Mouse (Mus musculus) midbrain, embryonic 12.5 days (tissue): ENCODE results near the gene Wipi2. TPM values are rescaled to one million over a fixed set of nuclear protein-coding genes. Genes with fewer than 3 reads are reported as not detected.

Source experiments
- ATAC-seq: fragments of 200-750 bp; cut with Nextera tagmentation; 2 replicates; pipeline ENCODE4 v1.8.0; 2017; ENCODE audit warnings: low read depth, moderate TSS enrichment, moderate library complexity; ENCODE audit not compliant: low FRiP score
- H3K27ac ChIP-seq: fragments of 300-500 bp; sonication (generic); replicated peaks from 2 replicates; pipeline ENCODE4 v1.5.1; 2016; ENCODE audit warnings: mild to moderate bottlenecking
- H3K27me3 ChIP-seq: fragments of 300-500 bp; sonication (generic); 2 replicates; pipeline ENCODE4 v1.6.1; 2016; ENCODE audit warnings: mild to moderate bottlenecking
- H3K36me3 ChIP-seq: fragments of 300-500 bp; sonication (generic); 2 replicates; pipeline ENCODE4 v1.6.1; 2016
- H3K4me1 ChIP-seq: fragments of 300-500 bp; sonication (generic); 2 replicates; pipeline ENCODE4 v1.6.1; 2016
- H3K4me2 ChIP-seq: fragments of 300-500 bp; sonication (generic); replicated peaks from 2 replicates; pipeline ENCODE4 v1.6.1; 2016; ENCODE audit warnings: mild to moderate bottlenecking, moderate library complexity
- H3K4me3 ChIP-seq: fragments of 300-500 bp; sonication (generic); 2 replicates; pipeline ENCODE4 v1.5.1; 2016; ENCODE audit warnings: mild to moderate bottlenecking
- H3K9ac ChIP-seq: fragments of 300-500 bp; sonication (generic); replicated peaks from 2 replicates; pipeline ENCODE4 v1.6.1; 2016; ENCODE audit warnings: mild to moderate bottlenecking, moderate library complexity
- H3K9me3 ChIP-seq: fragments of 300-500 bp; sonication (generic); 2 replicates; pipeline ENCODE4 v1.6.1; 2016; ENCODE audit warnings: mild to moderate bottlenecking
- WGBS: fragments of 180-500 bp; shearing (Covaris S2); methylation state at CpG from one replicate; pipeline ENCODE4 v1.1.7; 2016; 5-methylcytosine and 5-hydroxymethylcytosine counted together
- polyA plus RNA-seq: library from polyadenylated mRNA; unstranded; fragments of >200 nt; fragmentation: Nextera tagmentation; extraction: Ambion mirVana; gene quantifications from 2 replicates; pipeline ENCODE4 v1.2.1, GENCODE M21; 2016

The Wipi2 gene
- polyA plus RNA-seq, 1 experiment from 2014 or later = 67.6 TPM

- WGBS = 88% methylated on average over 9 of the region's 9 CpGs
- H3K4me3 ChIP-seq = no peak overlapping the region
- H3K36me3 ChIP-seq = peaks cover 61% of the 10 kb centered on the region
- peaks cover 5% of the 10 kb centered on the region; the same call in 1 of the 2 replicates for H3K9me3 ChIP-seq
- no peaks in the 10 kb centered on the region for H3K27me3 ChIP-seq
- H3K27ac ChIP-seq = no peak overlapping the region
- H3K4me2 ChIP-seq = no peak overlapping the region
- H3K9ac ChIP-seq = no peak overlapping the region
- no peaks in the 10 kb centered on the region for H3K4me1 ChIP-seq
- no peak for ATAC-seq
These were observed 87.6 kb downstream of the Wipi2 start for GRCm38 (mm10) chr5:142715059-142715458.

- Histone ChIP-seq H3K4me3 (no peak overlapping the region), H3K9ac (no peak overlapping the region), H3K4me2 (no peak overlapping the region), H3K27me3 (no peaks in the 10 kb centered on the region), H3K27ac (no peak overlapping the region), H3K4me1 (no peaks in the 10 kb centered on the region), H3K9me3 (peaks cover 5% of the 10 kb centered on the region; the same call in 1 of the 2 replicates), H3K36me3 (peaks cover 57% of the 10 kb centered on the region)
- no peak for ATAC-seq
- 84% methylated on average over 6 of the region's 6 CpGs for WGBS
These were observed 88.6 kb downstream of the Wipi2 start for GRCm38 (mm10) chr5:142716056-142716455.

GRCm38 (mm10) chr5:142718037-142718436 is 90.5 kb downstream of the Wipi2 start:
- Histone ChIP-seq H3K27me3 (no peaks in the 10 kb centered on the region), H3K36me3 (peaks cover 49% of the 10 kb centered on the region), H3K4me1 (no peaks in the 10 kb centered on the region), H3K4me3 (no peak overlapping the region), H3K27ac (no peak overlapping the region), H3K9ac (no peak overlapping the region), H3K4me2 (no peak overlapping the region), H3K9me3 (no peaks in the 10 kb centered on the region)
- 26% methylated on average over 4 of the region's 4 CpGs for WGBS
- ATAC-seq = 0 out of 2 replicates have a peak, but pooled peaks have one; percentile 27

- peaks cover 49% of the 10 kb centered on the region for H3K36me3 ChIP-seq
- ATAC-seq = no peak
These were observed 91.0 kb downstream of the Wipi2 start for GRCm38 (mm10) chr5:142718486-142718885.

GRCm38 (mm10) chr5:142719897-142720296 is 92.4 kb downstream of the Wipi2 start:
- Histone ChIP-seq H3K9ac (no peak overlapping the region), H3K36me3 (peaks cover 35% of the 10 kb centered on the region), H3K9me3 (no peaks in the 10 kb centered on the region), H3K4me3 (no peak overlapping the region), H3K27me3 (no peaks in the 10 kb centered on the region), H3K27ac (no peak overlapping the region), H3K4me2 (no peak overlapping the region), H3K4me1 (no peaks in the 10 kb centered on the region)
- ATAC-seq = no peak
- WGBS = 87% methylated on average over 13 of the region's 13 CpGs

More at GRCm38 (mm10) chr5:142718486-142718885, 91.0 kb downstream of the Wipi2 start:
- Histone ChIP-seq H3K9ac (no peak overlapping the region), H3K27ac (no peak overlapping the region), H3K9me3 (no peaks in the 10 kb centered on the region), H3K4me3 (no peak overlapping the region), H3K4me2 (no peak overlapping the region), H3K4me1 (no peaks in the 10 kb centered on the region), H3K27me3 (no peaks in the 10 kb centered on the region)
- 72% methylated on average over 24 of the region's 25 CpGs for WGBS

Other genes with a start within 250 kb of the Wipi2 start
- 7.6 and 9.6 TPM in 2 replicates for gene Foxk1, start 226.2 kb upstream of the Wipi2 start, polyA plus RNA-seq
- 14.4 and 14.5 TPM in 2 replicates for gene Ap5z1, start 163.8 kb upstream of the Wipi2 start, polyA plus RNA-seq
- 0.29 TPM in 2 replicates for gene Papolb, start 97.6 kb upstream of the Wipi2 start, polyA plus RNA-seq
- 5.2 and 8.3 TPM in 2 replicates for gene Radil, start 76.6 kb upstream of the Wipi2 start, polyA plus RNA-seq
- gene Mmd2, start 18.9 kb upstream of the Wipi2 start, polyA plus RNA-seq = 10.4 and 11.4 TPM in 2 replicates
- 49.3 and 50.3 TPM in 2 replicates for gene Slc29a4, start 64.8 kb downstream of the Wipi2 start, polyA plus RNA-seq
- 61.1 and 64.1 TPM in 2 replicates for gene Tnrc18, start 190.0 kb downstream of the Wipi2 start, polyA plus RNA-seq